Mouse (Mus musculus): ENCODE results near the gene Defa28.
"Not testable (repeated sequence)": the region's sequence is repeated elsewhere in the genome, so short reads cannot be mapped to it uniquely, and the experiment has no call there.

The Defa28 gene

DNA sequence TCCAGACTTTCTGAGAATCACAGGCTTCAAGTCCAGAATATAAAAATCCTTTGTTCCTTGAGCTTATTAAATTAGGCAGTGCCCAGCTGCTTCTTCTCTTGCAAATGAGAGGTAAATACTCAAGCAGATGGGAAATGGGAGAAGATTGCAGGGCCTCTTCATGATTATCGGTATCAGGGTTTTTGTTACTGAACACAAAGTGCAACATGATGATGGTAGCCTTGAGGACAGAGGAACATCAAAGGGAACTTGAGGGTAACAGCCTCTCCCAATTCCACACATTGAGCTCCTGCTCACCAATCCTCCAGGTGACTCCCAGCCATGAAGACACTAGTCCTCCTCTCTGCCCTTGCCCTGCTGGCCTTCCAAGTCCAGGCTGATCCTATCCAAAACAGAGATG lies at the start of gene Defa28:
TSS of gene Defa28 (plus strand) at position 301 of the 400 bp plus-strand sequence.
- not testable (repeated sequence) for DNase-seq

DNA sequence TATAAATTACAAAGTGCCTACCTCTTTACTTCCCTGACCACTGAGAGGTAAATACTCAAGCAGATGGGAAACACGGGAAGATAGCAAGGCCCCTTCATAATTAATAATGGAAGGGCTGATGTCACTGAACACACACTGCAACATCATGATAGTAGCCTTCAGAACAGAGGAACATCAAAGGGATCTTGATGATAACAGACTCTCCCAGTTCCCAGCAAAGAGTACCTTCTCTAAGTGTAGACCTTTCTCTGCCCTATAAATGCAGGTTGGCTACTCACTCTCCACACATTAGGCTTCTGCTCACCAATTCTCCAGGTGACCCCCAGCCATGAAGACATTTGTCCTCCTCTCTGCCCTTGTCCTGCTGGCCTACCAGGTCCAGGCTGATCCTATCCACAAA lies 17.7 kb upstream of the Defa28 start, which contains the start of gene Defa37:
TSS of gene Defa37 (plus strand) at position 301 of the 400 bp plus-strand sequence.
- not testable (repeated sequence) for DNase-seq

DNA sequence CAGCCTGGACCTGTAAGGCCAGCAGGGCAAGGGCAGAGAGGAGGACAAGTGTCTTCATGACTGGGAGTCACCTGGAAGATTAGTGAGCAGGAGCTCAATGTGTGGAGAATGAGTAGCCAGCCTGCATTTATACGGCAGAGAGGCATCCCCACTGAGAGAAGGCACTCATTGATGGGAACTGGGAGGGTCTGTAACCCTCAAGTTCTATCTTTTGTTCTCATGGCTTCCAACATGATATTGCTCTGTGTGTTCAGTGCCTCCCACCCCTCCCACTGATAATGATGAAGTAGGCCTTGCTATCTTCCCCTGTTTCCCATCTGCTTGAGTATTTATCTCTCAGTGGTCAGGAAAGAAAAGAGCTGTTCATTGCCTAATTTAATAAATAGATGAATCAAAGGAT lies 11.6 kb downstream of the Defa28 start, which contains the start of gene Gm7861:
TSS of gene Gm7861 (minus strand) at position 101 of the 400 bp plus-strand sequence.
- DNase-seq: not testable (repeated sequence)

DNA sequence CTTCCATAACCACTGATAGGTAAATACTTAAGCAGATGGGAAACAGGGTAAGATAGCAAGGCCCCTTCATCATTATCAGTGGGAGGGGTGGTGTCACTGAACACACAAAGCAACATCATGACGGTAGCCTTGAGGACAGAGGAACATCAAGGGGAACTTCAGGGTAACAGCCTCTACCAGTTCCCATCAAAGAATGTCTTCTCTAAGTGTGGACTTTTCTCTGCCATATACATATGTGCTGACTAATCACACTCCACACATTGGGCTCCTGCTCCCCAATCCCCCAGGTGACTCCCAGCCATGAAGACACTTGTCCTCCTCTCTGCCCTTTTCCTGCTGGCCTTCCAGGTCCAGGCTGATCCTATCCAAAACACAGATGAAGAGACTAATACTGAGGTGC lies 35.1 kb downstream of the Defa28 start, which contains the start of gene Defa26:
TSS of gene Defa26 (plus strand) at position 301 of the 400 bp plus-strand sequence.
- not testable (repeated sequence) for DNase-seq

Data from spleen, adult 18-20 months (tissue).